22 mouse cellular contexts compared by ENCODE assay signal in genomic region chr13:56707606-56708005, GRCm38 (mm10). TPM values are rescaled to one million over a fixed set of nuclear protein-coding genes. Genes with fewer than 3 reads are reported as not detected.
DNase-seq lines count a peak whose midpoint lies in the region; ATAC-seq lines count a peak whose summit lies in the region.
"Had no signal": no experiment of that assay in that cellular context is flagged by ENCODE, and none has a peak within 500 bp of the region (broad histone marks: within the 10 kb centered on the region; RNA-seq: fewer than 3 reads in every experiment).

No protein-coding gene starts in this region.

- 0 out of 2 replicates have a peak overlapping the region, but pooled peaks have one; percentile 2 for H3K4me2 ChIP-seq in limb, embryonic 12.5 days
- H3K4me2 ChIP-seq: embryonic facial prominence, embryonic 15.5 days; kidney, embryonic 15.5 days; stomach, embryonic 15.5 days had no signal

- 82% methylated on average over 4 of the region's 4 CpGs for WGBS in limb, embryonic 12.5 days
- 84% methylated on average over 4 of the region's 4 CpGs for WGBS in limb, embryonic 10.5 days

- no peak overlapping the region for H3K9ac ChIP-seq in limb, embryonic 12.5 days (replicated peaks)
- H3K9ac ChIP-seq: embryonic facial prominence, embryonic 15.5 days; kidney, embryonic 15.5 days; stomach, embryonic 15.5 days had no signal

- peak; percentile 15 for DNase-seq in adrenal gland, postnatal 10 days
- DNase-seq in adrenal gland, adult 2 months, result no peak
- peak; percentile 51 for DNase-seq in heart, adult 11 months
- no peak for DNase-seq in heart, postnatal 4 days
- DNase-seq in limb, embryonic 10.5 days (ENCODE audit: low spot score), result no peak
- peak; percentile 44 for DNase-seq in MN1 (ENCODE audit: low spot score)
- no peak for DNase-seq in ovary, postnatal 10 days (ENCODE audit: low spot score)
- DNase-seq: cerebellum, adult 8-10 months; heart, adult 2 months; liver; right cerebral cortex, postnatal 14 days had no signal

- no peak overlapping the region for H3K27ac ChIP-seq in limb, embryonic 12.5 days
- H3K27ac ChIP-seq in limb, embryonic 10.5 days, result no peak overlapping the region
- H3K27ac ChIP-seq: embryonic facial prominence, embryonic 15.5 days; heart, adult 2 months; kidney, embryonic 15.5 days; stomach, embryonic 15.5 days had no signal

- H3K36me3 ChIP-seq in limb, embryonic 12.5 days, result peaks cover 54% of the 10 kb centered on the region
- peaks cover 66% of the 10 kb centered on the region for H3K36me3 ChIP-seq in limb, embryonic 10.5 days
- H3K36me3 ChIP-seq: stomach, embryonic 15.5 days had no signal

- no peaks in the 10 kb centered on the region for H3K9me3 ChIP-seq in limb, embryonic 12.5 days
- no peaks in the 10 kb centered on the region for H3K9me3 ChIP-seq in limb, embryonic 10.5 days (replicated peaks)
- H3K9me3 ChIP-seq: embryonic facial prominence, embryonic 15.5 days; G1E; kidney, embryonic 15.5 days; stomach, embryonic 15.5 days had no signal

- H3K4me3 ChIP-seq in limb, embryonic 12.5 days (replicated peaks), result no peak overlapping the region
- H3K4me3 ChIP-seq in limb, embryonic 10.5 days, result no peak overlapping the region
- H3K4me3 ChIP-seq: embryonic facial prominence, embryonic 15.5 days; heart, adult 2 months; kidney, embryonic 15.5 days; stomach, embryonic 15.5 days had no signal

- no peak for ATAC-seq in limb, embryonic 12.5 days (ENCODE audit: insufficient number of reproducible peaks, insufficient read depth, low FRiP score, low TSS enrichment, low read depth)
- ATAC-seq: CD4-positive, CD25-positive, alpha-beta regulatory T cell, adult 4 months; forebrain, embryonic 14.5 days; midbrain, embryonic 16.5 days had no signal

- peaks cover 43% of the 10 kb centered on the region for H3K4me1 ChIP-seq in limb, embryonic 12.5 days (replicated peaks)
- peaks cover 26% of the 10 kb centered on the region for H3K4me1 ChIP-seq in limb, embryonic 10.5 days

- H3K27me3 ChIP-seq in limb, embryonic 12.5 days, result no peaks in the 10 kb centered on the region
- no peaks in the 10 kb centered on the region for H3K27me3 ChIP-seq in limb, embryonic 10.5 days (ENCODE audit: low read depth, poor library complexity, severe bottlenecking)
- H3K27me3 ChIP-seq: embryonic facial prominence, embryonic 15.5 days; kidney, embryonic 15.5 days; stomach, embryonic 15.5 days had no signal

RNA-seq across cellular contexts. Expression of gene Smad5, which starts 4.8 kb away (rescaled TPM):
- 10 to 100 TPM; 51.6 to 59.0 TPM for total RNA-seq in adrenal gland, postnatal 10 days (2021)
- total RNA-seq in adrenal gland, adult 2 months (2021), result 10 to 100 TPM; 48.9 to 49.7 TPM
- polyA plus RNA-seq in adrenal gland, adult 2 months (2012; rRNA removed), result 9.7 and 16.7 TPM in 2 replicates
- total RNA-seq in heart, postnatal 4 days (2021), result 10 to 100 TPM; 48.8 to 54.3 TPM
- 52.6 and 56.3 TPM in 2 replicates for polyA plus RNA-seq in limb, embryonic 12.5 days (2016; fragmentation: Nextera tagmentation; extraction: Ambion mirVana)
- polyA plus RNA-seq in limb, embryonic 10.5 days (2016; fragmentation: Nextera tagmentation; extraction: Ambion mirVana), result 42.1 and 52.3 TPM in 2 replicates

RNA-seq across cellular contexts. Expression of gene Gm45623, which starts 46.0 kb away (rescaled TPM):
- total RNA-seq in adrenal gland, postnatal 10 days (2021), result under 1 TPM in 1 of 2 experiments, not detected in 1; 0.24 TPM
- not detected for total RNA-seq in adrenal gland, adult 2 months (2021)
- polyA plus RNA-seq in adrenal gland, adult 2 months (2012; rRNA removed), result not detected in 2 replicates
- total RNA-seq in heart, postnatal 4 days (2021), result under 1 TPM in 1 of 2 experiments, not detected in 1; 0.19 TPM
- not detected in 2 replicates for polyA plus RNA-seq in limb, embryonic 12.5 days (2016; fragmentation: Nextera tagmentation; extraction: Ambion mirVana)
- not detected in 2 replicates for polyA plus RNA-seq in limb, embryonic 10.5 days (2016; fragmentation: Nextera tagmentation; extraction: Ambion mirVana)
- total RNA-seq: heart, adult 2 months; megakaryocyte progenitor cell, adult 5-6 weeks had no signal
- polyA plus RNA-seq: CD4-positive, CD25-positive, alpha-beta regulatory T cell, adult 4 months; G1E; heart, adult 2 months; heart, postnatal 0 days; kidney, embryonic 15.5 days; neural tube, embryonic 11.5 days had no signal

Comparison
In these comparisons a context has a peak if more than half of its experiments do, and no peak if none do; other contexts are left out.
1. DNase-seq: peak in adrenal gland, postnatal 10 days (single experiment), heart, adult 11 months (single experiment) and MN1 (single experiment); none in adrenal gland, adult 2 months (single experiment), heart, postnatal 4 days (single experiment), limb, embryonic 10.5 days (single experiment) and ovary, postnatal 10 days (single experiment).